Mouse (Mus musculus): ENCODE measurements at regions not wholly inside any gene's neighbourhood (a gene's known extent, or its start where the extent isn't known, plus 50 kb on each side); places are given as distances from the start of the nearest gene placed in this dataset.

GRCm38 (mm10) chr8:30730366-30730765 lies 2698.1 kb upstream of the 5930422O12Rik start:
- ATAC-seq (ENCODE audit: low read depth): no peak
- no peak for DNase-seq (ENCODE audit: low spot score)
- Histone ChIP-seq H3K27ac (replicated peaks; ENCODE audit: low read depth, low read length) (no peak overlapping the region), H3K4me3 (ENCODE audit: low read depth, low read length) (no peak overlapping the region), H3K36me3 (ENCODE audit: control insufficient read depth, insufficient read depth, low read length) (no peaks in the 10 kb centered on the region), H3K9me3 (ENCODE audit: control insufficient read depth, low read length) (no peaks in the 10 kb centered on the region), H3K27me3 (replicated peaks; ENCODE audit: control insufficient read depth, insufficient read depth, low read length) (no peaks in the 10 kb centered on the region), H3K9ac (ENCODE audit: low read depth, low read length) (no peak overlapping the region), H3K4me1 (ENCODE audit: control insufficient read depth, insufficient read depth, low read length) (no peaks in the 10 kb centered on the region), H3K4me2 (ENCODE audit: low read depth, low read length) (no peak overlapping the region)

- 69% methylated on average over 11 of the region's 11 CpGs for WGBS
- no peak for DNase-seq (ENCODE audit: low spot score)
- no peak overlapping the region for H3K4me2 ChIP-seq (ENCODE audit: low read depth, low read length)
- no peak overlapping the region for H3K9ac ChIP-seq (ENCODE audit: low read depth, low read length)
- no peak for ATAC-seq (ENCODE audit: low read depth)
- H3K36me3 ChIP-seq (ENCODE audit: control insufficient read depth, insufficient read depth, low read length): no peaks in the 10 kb centered on the region
- no peaks in the 10 kb centered on the region for H3K4me1 ChIP-seq (ENCODE audit: control insufficient read depth, insufficient read depth, low read length)
- no peak overlapping the region for H3K27ac ChIP-seq (replicated peaks; ENCODE audit: low read depth, low read length)
- H3K9me3 ChIP-seq (ENCODE audit: control insufficient read depth, low read length): no peaks in the 10 kb centered on the region
- no peaks in the 10 kb centered on the region for H3K27me3 ChIP-seq (replicated peaks; ENCODE audit: control insufficient read depth, insufficient read depth, low read length)
- no peak overlapping the region for H3K4me3 ChIP-seq (ENCODE audit: low read depth, low read length)
Observed at GRCm38 (mm10) chr8:30732585-30733253, 2695.8 kb upstream of the 5930422O12Rik start.

GRCm38 (mm10) chr8:30733385-30733784 lies 2695.1 kb upstream of the 5930422O12Rik start:
- H3K27me3 ChIP-seq (replicated peaks; ENCODE audit: control insufficient read depth, insufficient read depth, low read length): no peaks in the 10 kb centered on the region
- H3K4me1 ChIP-seq (ENCODE audit: control insufficient read depth, insufficient read depth, low read length): no peaks in the 10 kb centered on the region
- no peak overlapping the region for H3K9ac ChIP-seq (ENCODE audit: low read depth, low read length)
- H3K9me3 ChIP-seq (ENCODE audit: control insufficient read depth, low read length): no peaks in the 10 kb centered on the region
- no peak overlapping the region for H3K4me2 ChIP-seq (ENCODE audit: low read depth, low read length)
- no peak for ATAC-seq (ENCODE audit: low read depth)
- H3K36me3 ChIP-seq (ENCODE audit: control insufficient read depth, insufficient read depth, low read length): no peaks in the 10 kb centered on the region
- no peak overlapping the region for H3K27ac ChIP-seq (replicated peaks; ENCODE audit: low read depth, low read length)
- WGBS: 78% methylated on average over 6 of the region's 6 CpGs
- no peak for DNase-seq (ENCODE audit: low spot score)
- no peak overlapping the region for H3K4me3 ChIP-seq (ENCODE audit: low read depth, low read length)

GRCm38 (mm10) chr8:30735338-30735737 lies 2693.2 kb upstream of the 5930422O12Rik start:
- no peak overlapping the region for H3K4me3 ChIP-seq (ENCODE audit: low read depth, low read length)
- no peaks in the 10 kb centered on the region for H3K9me3 ChIP-seq (ENCODE audit: control insufficient read depth, low read length)
- no peak overlapping the region for H3K4me2 ChIP-seq (ENCODE audit: low read depth, low read length)
- no peaks in the 10 kb centered on the region for H3K27me3 ChIP-seq (replicated peaks; ENCODE audit: control insufficient read depth, insufficient read depth, low read length)
- ATAC-seq (ENCODE audit: low read depth): no peak
- no peak overlapping the region for H3K9ac ChIP-seq (ENCODE audit: low read depth, low read length)
- WGBS: 51% methylated on average over 5 of the region's 5 CpGs
- no peaks in the 10 kb centered on the region for H3K36me3 ChIP-seq (ENCODE audit: control insufficient read depth, insufficient read depth, low read length)
- DNase-seq (ENCODE audit: low spot score): peak; percentile 2
- no peaks in the 10 kb centered on the region for H3K4me1 ChIP-seq (ENCODE audit: control insufficient read depth, insufficient read depth, low read length)
- H3K27ac ChIP-seq (replicated peaks; ENCODE audit: low read depth, low read length): no peak overlapping the region

GRCm38 (mm10) chr8:30735740-30736139 lies 2692.8 kb upstream of the 5930422O12Rik start:
- no peak overlapping the region for H3K4me2 ChIP-seq (ENCODE audit: low read depth, low read length)
- DNase-seq (ENCODE audit: low spot score): no peak

GRCm38 (mm10) chr8:30746874-30747273 lies 2681.6 kb upstream of the 5930422O12Rik start:
- ATAC-seq (ENCODE audit: low read depth) (no peak), DNase-seq (ENCODE audit: low spot score) (peak; percentile 48)
- H3K4me1 ChIP-seq (ENCODE audit: control insufficient read depth, insufficient read depth, low read length): no peaks in the 10 kb centered on the region
- no peaks in the 10 kb centered on the region for H3K36me3 ChIP-seq (ENCODE audit: control insufficient read depth, insufficient read depth, low read length)
- H3K4me2 ChIP-seq (ENCODE audit: low read depth, low read length): no peak overlapping the region
- H3K9ac ChIP-seq (ENCODE audit: low read depth, low read length): no peak overlapping the region
- no peaks in the 10 kb centered on the region for H3K9me3 ChIP-seq (ENCODE audit: control insufficient read depth, low read length)
- WGBS: 59% methylated on average over 3 of the region's 3 CpGs
- H3K27me3 ChIP-seq (replicated peaks; ENCODE audit: control insufficient read depth, insufficient read depth, low read length): no peaks in the 10 kb centered on the region
- no peak overlapping the region for H3K27ac ChIP-seq (replicated peaks; ENCODE audit: low read depth, low read length)
- H3K4me3 ChIP-seq (ENCODE audit: low read depth, low read length): no peak overlapping the region

More at GRCm38 (mm10) chr8:30735740-30736139, 2692.8 kb upstream of the 5930422O12Rik start:
- ATAC-seq (ENCODE audit: low read depth): no peak
- Histone ChIP-seq H3K9ac (ENCODE audit: low read depth, low read length) (no peak overlapping the region), H3K27ac (replicated peaks; ENCODE audit: low read depth, low read length) (no peak overlapping the region), H3K4me1 (ENCODE audit: control insufficient read depth, insufficient read depth, low read length) (no peaks in the 10 kb centered on the region), H3K4me3 (ENCODE audit: low read depth, low read length) (no peak overlapping the region), H3K36me3 (ENCODE audit: control insufficient read depth, insufficient read depth, low read length) (no peaks in the 10 kb centered on the region), H3K27me3 (replicated peaks; ENCODE audit: control insufficient read depth, insufficient read depth, low read length) (no peaks in the 10 kb centered on the region), H3K9me3 (ENCODE audit: control insufficient read depth, low read length) (no peaks in the 10 kb centered on the region)
- WGBS: 73% methylated on average over 10 of the region's 10 CpGs
